Mouse (Mus musculus): Measurements from ENCODE around the gene Lgr6.

Lgr6 gene

GRCm38 (mm10) chr1:135014921-135015445, 90.1 kb downstream of the Lgr6 start:
- DNase-seq (ENCODE audit: low spot score in 2 of 2): no peak

DNA sequence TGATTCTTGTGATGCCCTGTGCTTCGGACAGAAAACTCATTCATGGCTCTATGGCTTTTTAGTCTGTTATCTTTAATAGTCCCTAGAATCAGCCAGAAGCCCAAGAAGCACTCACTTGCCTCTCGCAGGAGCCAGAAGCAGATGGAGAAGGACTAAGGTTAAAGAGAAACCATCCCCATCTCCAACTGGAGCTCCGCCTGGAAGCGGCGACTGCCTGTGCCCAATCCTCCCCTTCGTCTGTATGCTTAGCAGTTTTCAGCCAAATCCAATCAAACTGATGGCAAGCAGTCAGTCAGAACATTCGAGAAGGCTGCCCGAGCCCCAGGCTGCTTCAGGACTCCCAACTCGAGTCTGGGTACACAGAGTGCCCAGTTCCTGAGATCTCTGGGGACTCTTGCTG, 92.6 kb downstream of the Lgr6 start:
- no peak for DNase-seq (ENCODE audit: low spot score in 2 of 2)

- DNase-seq (ENCODE audit: low spot score in 2 of 2): no peak
Measured at GRCm38 (mm10) chr1:135011912-135012311, 93.2 kb downstream of the Lgr6 start.

GRCm38 (mm10) chr1:135009833-135010232, 95.2 kb downstream of the Lgr6 start:
- DNase-seq (ENCODE audit: low spot score in 2 of 2): no peak

- no peak for DNase-seq (ENCODE audit: low spot score in 2 of 2)
Measured at GRCm38 (mm10) chr1:135005696-135006095, 99.4 kb downstream of the Lgr6 start.

DNA sequence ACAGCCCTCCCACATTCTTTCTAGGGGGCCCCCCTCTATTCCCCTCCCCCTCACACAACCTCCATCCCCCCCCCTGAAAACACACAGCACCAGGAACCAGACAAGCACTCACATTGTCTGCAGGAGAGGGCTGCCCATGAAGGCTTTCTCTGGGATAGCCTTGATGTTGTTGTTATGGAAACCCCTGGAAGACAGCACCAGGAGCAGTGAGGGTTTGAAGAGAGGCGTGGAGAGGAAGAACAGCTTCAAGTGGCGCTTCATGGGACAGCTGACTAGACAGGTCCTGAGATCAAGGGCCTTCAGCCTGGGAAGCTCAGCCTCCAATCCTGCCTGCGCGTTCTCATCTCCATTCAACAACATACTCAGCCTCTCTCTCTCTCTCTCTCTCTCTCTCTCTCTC, 101.7 kb downstream of the Lgr6 start:
- DNase-seq (ENCODE audit: low spot score in 2 of 2): no peak

GRCm38 (mm10) chr1:135000527-135000926, 104.5 kb downstream of the Lgr6 start:
- DNase-seq (ENCODE audit: low spot score in 2 of 2): no peak

DNA sequence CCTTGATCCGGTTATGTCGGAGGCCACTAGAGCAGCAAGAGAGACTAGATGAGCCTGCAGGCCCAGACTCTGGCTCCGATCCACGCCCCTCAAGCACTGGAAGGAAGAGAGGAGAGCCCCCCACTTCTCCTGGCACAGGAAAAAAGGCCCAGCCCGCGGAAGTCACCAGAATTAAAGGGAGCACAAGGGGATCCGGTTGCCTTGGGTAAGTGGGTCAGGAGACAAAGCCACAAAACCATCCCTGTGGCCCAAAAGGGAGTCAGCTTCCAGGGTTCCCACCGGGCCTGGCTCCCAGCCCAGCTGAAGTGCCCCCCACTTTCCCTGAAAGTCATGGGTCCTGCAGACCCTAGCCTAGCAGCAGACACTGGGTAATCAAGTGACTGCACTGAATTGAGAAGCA, 106.8 kb downstream of the Lgr6 start:
- DNase-seq (ENCODE audit: low spot score in 2 of 2): peak; percentile 27 to 28

GRCm38 (mm10) chr1:134997568-134997967, 107.5 kb downstream of the Lgr6 start:
- no peak for DNase-seq (ENCODE audit: low spot score in 2 of 2)

GRCm38 (mm10) chr1:134996471-134996870, 108.6 kb downstream of the Lgr6 start:
- DNase-seq (ENCODE audit: low spot score in 2 of 2): no peak

GRCm38 (mm10) chr1:134995954-134996353, 109.1 kb downstream of the Lgr6 start:
- DNase-seq (ENCODE audit: low spot score in 2 of 2): no peak

- DNase-seq (ENCODE audit: low spot score in 2 of 2): no peak
Measured at GRCm38 (mm10) chr1:134995437-134995836, 109.6 kb downstream of the Lgr6 start.

GRCm38 (mm10) chr1:134994739-134995138, 110.3 kb downstream of the Lgr6 start:
- no peak for DNase-seq (ENCODE audit: low spot score in 2 of 2)

GRCm38 (mm10) chr1:134992046-134992645, 112.9 kb downstream of the Lgr6 start:
- no peak for DNase-seq (ENCODE audit: low spot score in 2 of 2)

- DNase-seq (ENCODE audit: low spot score in 2 of 2): peak; percentile 52 to 79
Measured at GRCm38 (mm10) chr1:134989372-134989771, 115.7 kb downstream of the Lgr6 start.

DNA sequence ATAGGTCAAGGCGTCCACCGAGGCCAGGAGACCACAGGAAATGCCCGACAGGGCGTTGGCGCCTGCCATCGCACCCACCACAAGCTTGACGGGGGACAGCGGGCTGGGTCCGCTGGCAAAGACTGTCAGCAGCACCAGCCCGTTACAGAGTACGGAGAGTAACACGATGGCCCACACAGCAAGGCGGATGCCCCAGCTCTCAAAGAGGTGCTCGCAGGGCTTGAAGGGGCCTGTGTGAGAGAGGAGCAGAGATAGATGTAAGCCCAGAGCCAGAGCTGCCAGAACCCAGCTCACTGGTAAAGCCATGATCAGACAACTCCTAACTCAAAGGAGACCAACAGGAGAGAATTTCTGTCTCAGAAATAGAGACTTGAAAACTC, 117.1 kb downstream of the Lgr6 start:
- DNase-seq (ENCODE audit: low spot score in 2 of 2): no peak

DNA sequence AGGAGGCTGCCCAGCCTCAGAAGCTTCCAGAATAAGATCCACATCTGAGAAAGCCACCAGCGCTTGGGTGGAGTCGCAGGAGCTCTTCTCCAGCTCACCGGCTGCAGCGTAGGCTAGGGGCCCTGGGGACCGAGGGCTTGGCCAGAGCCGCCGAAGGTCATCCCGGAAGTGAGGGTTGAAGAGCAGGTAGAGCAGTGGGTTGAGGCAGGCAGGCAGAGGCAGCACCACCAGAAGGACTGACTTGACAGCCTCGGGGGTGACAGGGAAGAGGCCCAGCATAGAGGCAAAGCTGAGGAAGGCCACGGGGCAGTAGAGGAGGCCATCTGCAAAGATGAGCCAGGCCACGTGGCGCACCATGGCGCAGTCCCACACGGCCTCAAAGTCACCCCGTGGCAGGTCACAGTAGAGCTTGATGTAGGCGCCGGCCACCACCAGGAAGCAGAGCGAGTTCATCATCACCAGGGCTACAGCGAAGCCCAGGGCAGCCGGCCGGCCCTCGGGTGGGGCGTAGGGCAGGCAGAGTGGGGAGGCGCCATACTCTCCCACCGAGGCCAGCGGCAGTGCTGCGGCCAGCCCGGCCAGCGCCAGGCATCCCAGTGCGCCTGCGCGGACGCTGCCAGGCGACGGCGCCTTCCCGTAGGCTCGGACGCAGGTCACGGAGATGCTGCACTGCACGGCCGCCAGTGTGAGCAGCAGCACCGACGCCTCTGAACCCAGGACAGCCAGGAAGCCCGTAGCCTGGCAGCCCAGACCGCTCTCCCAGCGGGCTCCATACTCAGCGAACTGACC, 117.7 kb downstream of the Lgr6 start:
- DNase-seq (ENCODE audit: low spot score in 2 of 2): peak; percentile 19 to 40

- no peak for DNase-seq (ENCODE audit: low spot score in 2 of 2)
Measured at GRCm38 (mm10) chr1:134972920-134973319, 132.2 kb downstream of the Lgr6 start.

DNA sequence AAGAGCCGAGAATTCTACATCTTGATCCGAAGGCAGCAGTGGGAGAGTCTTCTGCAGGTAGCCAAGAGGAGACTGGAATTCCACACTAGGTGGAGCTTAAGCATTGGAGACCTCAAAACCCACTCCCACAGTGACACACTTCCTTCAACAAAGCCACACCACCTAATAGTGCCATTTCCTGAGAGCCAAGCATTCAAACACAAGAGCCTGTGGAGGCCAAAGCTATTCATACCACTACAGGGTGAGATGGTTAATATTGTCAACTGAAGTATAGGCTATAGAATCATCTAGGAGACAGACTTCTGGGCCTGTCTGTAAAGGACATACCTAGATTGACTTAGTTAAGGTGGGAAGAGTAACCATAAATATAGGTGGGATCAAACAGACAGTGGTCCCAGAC, 139.6 kb downstream of the Lgr6 start:
- DNase-seq (ENCODE audit: low spot score in 2 of 2): no peak

DNA sequence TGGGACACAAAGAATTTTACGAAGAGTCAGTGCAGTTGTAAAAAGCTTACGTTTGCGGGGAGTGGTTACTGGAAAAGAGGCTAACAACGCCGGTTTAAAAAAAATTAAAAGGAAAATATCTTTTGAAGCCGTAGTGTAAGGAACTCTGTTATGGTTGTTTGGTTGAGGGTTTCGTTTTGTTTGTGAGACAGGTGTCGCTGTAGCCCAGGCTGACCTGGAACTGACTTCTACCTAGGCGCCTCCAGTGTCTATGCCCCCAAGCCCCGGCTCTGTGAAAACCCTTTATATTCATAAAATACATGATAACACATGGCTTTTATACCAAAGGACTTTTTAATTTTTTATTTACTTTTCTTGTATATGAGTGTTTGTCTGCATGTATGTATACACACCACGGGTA, 142.3 kb downstream of the Lgr6 start:
- no peak for DNase-seq (ENCODE audit: low spot score in 2 of 2)

DNA sequence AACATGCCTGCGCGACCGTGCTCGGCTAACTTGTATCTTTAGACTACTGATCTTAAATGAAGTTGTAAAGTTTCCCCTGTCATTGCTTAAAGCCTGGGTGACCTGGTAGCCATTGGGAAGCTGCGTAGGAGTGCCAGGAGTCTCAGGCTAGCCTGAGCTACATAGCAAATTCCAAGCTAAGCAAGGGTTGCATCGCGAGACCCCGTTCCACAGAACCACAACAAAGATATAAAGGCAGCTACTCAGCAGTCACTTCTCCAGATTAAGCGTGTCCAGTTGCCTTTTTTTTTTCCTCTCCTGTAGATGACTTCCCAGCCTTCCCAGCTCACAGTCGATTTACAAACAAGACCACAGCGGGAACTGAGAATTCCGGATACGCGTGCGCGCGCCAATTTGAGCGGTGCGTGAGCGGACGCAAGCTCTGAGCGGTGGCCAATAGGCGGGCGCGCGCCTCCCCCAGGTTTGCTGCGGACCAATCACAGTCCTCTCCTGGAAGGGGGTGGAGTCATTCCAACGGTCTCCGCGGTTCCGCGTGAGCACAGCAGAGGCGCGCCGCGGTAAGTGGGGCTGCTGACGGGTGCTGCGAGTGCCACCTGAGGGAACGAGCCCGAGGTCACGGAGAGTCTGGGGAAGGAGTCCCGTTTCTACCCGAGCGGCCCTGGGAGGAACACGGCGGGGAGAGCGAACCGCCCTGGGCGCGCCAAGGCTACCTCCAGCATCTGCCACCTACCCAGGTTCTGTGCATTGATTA, 142.8 kb downstream of the Lgr6 start, which contains the start of gene Ube2t:
Ube2t (plus strand) TSS at position 513 of the 751 bp plus-strand sequence.
- peak; percentile 90 to 95 for DNase-seq (ENCODE audit: low spot score in 2 of 2)

GRCm38 (mm10) chr1:134960634-134961033, 144.4 kb downstream of the Lgr6 start:
- no peak for DNase-seq (ENCODE audit: low spot score in 2 of 2)
